7 mouse cellular contexts compared by ENCODE assay signal in genomic region chr17:72604610-72604980, GRCm38 (mm10). TPM values are rescaled to one million over a fixed set of nuclear protein-coding genes. Genes with fewer than 3 reads are reported as not detected.
DNase-seq lines count a peak whose midpoint lies in the region; ATAC-seq and TF ChIP-seq lines count a peak whose summit lies in the region.

TSS of gene Alk (minus strand) at chr17:72604627.

- H3K4me3 ChIP-seq in forebrain, embryonic 11.5 days (ENCODE audit: low read depth, low read length) = peak within 1 kb of the TSS; percentile 49
- H3K4me3 ChIP-seq in heart, embryonic 15.5 days = peak within 1 kb of the TSS; percentile 52
- no peak within 1 kb of the TSS for H3K4me3 ChIP-seq in liver, adult 2 months (ENCODE audit: insufficient read depth, low read depth, low read length)

- no peak within 1 kb of the TSS for H3K27ac ChIP-seq in forebrain, embryonic 11.5 days (ENCODE audit: low read depth, low read length)
- no peak within 1 kb of the TSS for H3K27ac ChIP-seq in heart, embryonic 15.5 days
- no peak within 1 kb of the TSS for H3K27ac ChIP-seq in liver, adult 2 months (replicated peaks; ENCODE audit: insufficient read depth, low read depth, low read length)

- no peak for TF ChIP-seq CTCF in liver, adult 2 months (IDR thresholded peaks at IDR 0.05; ENCODE audit: low read depth, low read length)

- peak within 1 kb of the TSS; percentile 8; the same call in 1 of the 2 replicates for H3K9ac ChIP-seq in forebrain, embryonic 11.5 days (ENCODE audit: low read length)
- H3K9ac ChIP-seq in heart, embryonic 15.5 days = no peak within 1 kb of the TSS
- H3K9ac ChIP-seq in liver, adult 2 months (ENCODE audit: low read depth, low read length) = no peak within 1 kb of the TSS

- peak; percentile 95 for ATAC-seq in forebrain, embryonic 11.5 days (replicated peaks; ENCODE audit: low FRiP score)
- ATAC-seq in heart, embryonic 15.5 days (replicated peaks; ENCODE audit: insufficient number of reproducible peaks, insufficient read depth, low FRiP score, low read depth) = peak; percentile 88

- no peaks in the 10 kb centered on the region for H3K9me3 ChIP-seq in forebrain, embryonic 11.5 days (ENCODE audit: control insufficient read depth, low read length)
- H3K9me3 ChIP-seq in heart, embryonic 15.5 days (replicated peaks) = no peaks in the 10 kb centered on the region

- no peaks in the 10 kb centered on the region for H3K36me3 ChIP-seq in forebrain, embryonic 11.5 days (ENCODE audit: control insufficient read depth, insufficient read depth, low read length)
- H3K36me3 ChIP-seq in heart, embryonic 15.5 days = no peaks in the 10 kb centered on the region
- H3K36me3 ChIP-seq in liver, adult 2 months (ENCODE audit: control insufficient read depth, insufficient read depth, low read length) = no peaks in the 10 kb centered on the region
- H3K36me3 ChIP-seq in splenic B cell, adult 2 months (ENCODE audit: control insufficient read depth, insufficient read depth, low read length, poor library complexity, severe bottlenecking) = no peaks in the 10 kb centered on the region

- peaks cover 15% of the 10 kb centered on the region for H3K27me3 ChIP-seq in forebrain, embryonic 11.5 days (ENCODE audit: control insufficient read depth, insufficient read depth, low read length)
- peaks cover 42% of the 10 kb centered on the region for H3K27me3 ChIP-seq in heart, embryonic 15.5 days
- peaks cover 18% of the 10 kb centered on the region for H3K27me3 ChIP-seq in liver, adult 2 months (ENCODE audit: control insufficient read depth, insufficient read depth, low read length)
- H3K27me3 ChIP-seq in splenic B cell, adult 2 months (ENCODE audit: control insufficient read depth, insufficient read depth, low read length, poor library complexity, severe bottlenecking) = no peaks in the 10 kb centered on the region

- H3K4me2 ChIP-seq in forebrain, embryonic 11.5 days (ENCODE audit: low read depth, low read length, severe bottlenecking) = peak within 1 kb of the TSS; percentile 96
- H3K4me2 ChIP-seq in heart, embryonic 15.5 days = peak within 1 kb of the TSS; percentile 88

- DNase-seq in brain, embryonic 18.5 days (ENCODE audit: low read depth, low spot score) = peak; percentile 87
- DNase-seq in forebrain, embryonic 11.5 days (ENCODE audit: low spot score) = peak; percentile 97
- DNase-seq in kidney, postnatal 10 days = peak; percentile 93
- DNase-seq in liver, adult 2 months (ENCODE audit: extremely low read depth, low read depth, low spot score) = peak; percentile 50
- peak; percentile 5 for DNase-seq in naive thymus-derived CD4-positive, alpha-beta T cell, adult 2 months (ENCODE audit: low read depth)
- peak; percentile 70 for DNase-seq in splenic B cell, adult 2 months (ENCODE audit: low read depth, low spot score)

- 0% methylated on average over 30 of the region's 32 CpGs for WGBS in forebrain, embryonic 11.5 days
- WGBS in heart, embryonic 15.5 days = under 1% methylated on average over 32 of the region's 32 CpGs
- 2% methylated on average over 31 of the region's 32 CpGs for WGBS in liver, adult 2 months

- no peaks in the 10 kb centered on the region for H3K79me2 ChIP-seq in liver, adult 2 months (ENCODE audit: control insufficient read depth, insufficient read depth, low read length)

- TF ChIP-seq POLR2A in liver, adult 2 months (IDR thresholded peaks at IDR 0.05; ENCODE audit: extremely low read depth, insufficient read depth, low read length) = no peak

- peaks cover 2% of the 10 kb centered on the region; the same call in 1 of the 2 replicates for H3K4me1 ChIP-seq in forebrain, embryonic 11.5 days (replicated peaks; ENCODE audit: control insufficient read depth, insufficient read depth, low read length)
- H3K4me1 ChIP-seq in heart, embryonic 15.5 days (replicated peaks) = peaks cover 21% of the 10 kb centered on the region
- no peaks in the 10 kb centered on the region for H3K4me1 ChIP-seq in liver, adult 2 months (ENCODE audit: control insufficient read depth, insufficient read depth, low read length)

RNA-seq across cellular contexts. Expression of gene Alk, which starts in this region (rescaled TPM):
- polyA plus RNA-seq in forebrain, embryonic 11.5 days (2014; fragmentation: Nextera tagmentation; extraction: Ambion mirVana) = 0.15 and 0.29 TPM in 2 replicates
- polyA plus RNA-seq in heart, embryonic 15.5 days (2015; fragmentation: Nextera tagmentation; extraction: Ambion mirVana) = 0.21 and 0.63 TPM in 2 replicates
- not detected in 2 replicates for total RNA-seq in liver, adult 2 months (2014; rRNA removed)
- 0.04 TPM in 1 of 2 replicates, not detected in the other for polyA plus RNA-seq in liver, adult 2 months (2012; rRNA removed)

Comparison
In these comparisons a context has a peak if more than half of its experiments do, and no peak if none do; other contexts are left out.
1. Peak in DNase-seq, ATAC-seq, H3K4me3 ChIP-seq, H3K9ac ChIP-seq and H3K4me2 ChIP-seq in forebrain, embryonic 11.5 days; RNA of the gene not detected or under 1 TPM.
2. Peak in ATAC-seq, H3K4me3 ChIP-seq and H3K4me2 ChIP-seq in heart, embryonic 15.5 days; RNA of the gene not detected or under 1 TPM.
3. Peak in DNase-seq in liver, adult 2 months; RNA of the gene not detected or under 1 TPM.
4. DNase-seq: peak in every context shown above with its lines; median percentile 97 in forebrain, embryonic 11.5 days; 93 in kidney, postnatal 10 days; 87 in brain, embryonic 18.5 days; 70 in splenic B cell, adult 2 months; 50 in liver, adult 2 months; 5 in naive thymus-derived CD4-positive, alpha-beta T cell, adult 2 months.